Mouse (Mus musculus) bone marrow macrophage, adult 2 months (primary cell): Measurements from ENCODE around the gene Lgmn.

Experiments
- CTCF ChIP-seq: IDR thresholded peaks from 2 replicates; pipeline ENCODE4 v1.5.1; 2012; ENCODE audit warnings: low read depth, mild to moderate bottlenecking, low read length, moderate library complexity
- POLR2A ChIP-seq: IDR thresholded peaks from 2 replicates; pipeline ENCODE4 v1.6.1; 2012; ENCODE audit warnings: mild to moderate bottlenecking, low read depth, low read length, borderline replicate concordance

DNA sequence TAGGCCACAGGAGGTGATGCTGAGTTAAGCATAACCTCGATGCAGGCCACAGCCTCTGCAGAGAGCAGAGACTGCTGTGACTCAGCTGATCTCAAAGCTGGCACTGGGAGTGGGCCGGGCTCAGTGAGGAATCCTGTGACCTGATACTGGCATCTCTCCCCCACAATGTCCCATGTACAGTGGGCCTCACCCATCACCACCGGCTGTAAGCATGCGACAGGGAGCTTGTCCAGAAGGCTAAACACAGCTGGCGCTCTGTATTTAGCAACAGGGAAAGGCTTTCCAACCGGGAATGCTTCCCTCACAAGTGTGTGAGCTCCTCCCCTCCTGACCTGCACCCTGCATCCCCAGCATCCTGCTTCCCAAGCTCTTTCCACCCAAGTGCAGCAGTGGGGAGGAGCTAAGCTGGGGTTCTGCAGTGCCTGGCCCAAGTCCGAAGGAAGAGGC lies 23.2 kb downstream of the Lgmn start:
- TF ChIP-seq CTCF (no peak), POLR2A (no peak)
